39 mouse cellular contexts compared by ENCODE assay signal in genomic region chr7:144857826-144858342, GRCm38 (mm10). TPM values are rescaled to one million over a fixed set of nuclear protein-coding genes. Genes with fewer than 3 reads are reported as not detected.
"Had no signal": no experiment of that assay in that cellular context is flagged by ENCODE, and none has a peak within 500 bp of the region (broad histone marks: within the 10 kb centered on the region; RNA-seq: fewer than 3 reads in every experiment).

No protein-coding gene starts in this region.

- H3K9ac ChIP-seq: heart, embryonic 13.5 days; heart, embryonic 15.5 days; hindbrain, embryonic 12.5 days; hindbrain, embryonic 14.5 days; intestine, embryonic 15.5 days; limb, embryonic 12.5 days; liver, embryonic 13.5 days; liver, embryonic 15.5 days; liver, postnatal 0 days had no signal

- H3K36me3 ChIP-seq: heart, embryonic 13.5 days; heart, embryonic 15.5 days; hindbrain, embryonic 10.5 days; hindbrain, embryonic 12.5 days; intestine, embryonic 15.5 days; limb, embryonic 10.5 days; limb, embryonic 12.5 days; liver, embryonic 13.5 days; liver, embryonic 15.5 days had no signal

- ATAC-seq: hindbrain, embryonic 16.5 days; inflammation-experienced regulatory T-cells, adult 6 months; intestine, embryonic 15.5 days; intestine, postnatal 0 days; liver, postnatal 0 days had no signal

- H3K9me3 ChIP-seq: heart, embryonic 13.5 days; heart, embryonic 15.5 days; hindbrain, embryonic 10.5 days; hindbrain, embryonic 12.5 days; intestine, embryonic 15.5 days; limb, embryonic 10.5 days; limb, embryonic 12.5 days; liver, embryonic 13.5 days; liver, embryonic 15.5 days had no signal

- H3K4me1 ChIP-seq: liver, embryonic 13.5 days; liver, embryonic 15.5 days had no signal

- DNase-seq: gastrocnemius, postnatal 14 days; gastrocnemius, postnatal 36 days; heart, adult 11 months; heart, adult 2 months; heart, postnatal 4 days; kidney, adult 18-20 months; kidney, adult 8-10 months; kidney, postnatal 10 days; kidney, postnatal 25 days; kidney, postnatal 4 days; liver; liver, embryonic 13.5 days; liver, postnatal 0 days had no signal

- H3K4me2 ChIP-seq: heart, embryonic 11.5 days; heart, embryonic 13.5 days; heart, embryonic 15.5 days; hindbrain, embryonic 12.5 days; hindbrain, embryonic 14.5 days; intestine, embryonic 15.5 days; limb, embryonic 12.5 days; liver, embryonic 11.5 days; liver, embryonic 13.5 days; liver, embryonic 15.5 days had no signal

- H3K27ac ChIP-seq: heart, adult 2 months; heart, embryonic 13.5 days; heart, embryonic 15.5 days; hindbrain, embryonic 10.5 days; hindbrain, embryonic 12.5 days; hindbrain, embryonic 14.5 days; intestine, embryonic 15.5 days; layer of hippocampus, adult 2 months; left cerebral cortex, adult 2 months; limb, embryonic 10.5 days; limb, embryonic 12.5 days; liver, embryonic 13.5 days; liver, embryonic 15.5 days had no signal

- H3K4me3 ChIP-seq: heart, adult 2 months; heart, embryonic 13.5 days; heart, embryonic 15.5 days; hindbrain, embryonic 10.5 days; hindbrain, embryonic 12.5 days; intestine, embryonic 15.5 days; layer of hippocampus, adult 2 months; left cerebral cortex, adult 2 months; limb, embryonic 10.5 days; limb, embryonic 12.5 days; liver, embryonic 13.5 days; liver, embryonic 15.5 days had no signal

RNA-seq across cellular contexts. Expression of gene Fgf4, which starts 10.7 kb away (rescaled TPM):
- total RNA-seq: gastrocnemius, adult 8-10 months; heart, adult 2 months; heart, postnatal 25 days; heart, postnatal 4 days; layer of hippocampus, adult 2 months; layer of hippocampus, postnatal 10 days; layer of hippocampus, postnatal 25 days; left cerebral cortex, adult 2 months; left cerebral cortex, postnatal 14 days; left cerebral cortex, postnatal 36 days had no signal
- polyA plus RNA-seq: gonadal fat pad, adult 2 months; heart, adult 2 months; heart, embryonic 11.5 days; heart, embryonic 13.5 days; heart, embryonic 15.5 days; heart, postnatal 0 days; hindbrain, embryonic 10.5 days; hindbrain, embryonic 14.5 days; hindbrain, embryonic 16.5 days; inflammation-experienced regulatory T-cells, adult 6 months; intestine, embryonic 15.5 days; intestine, postnatal 0 days; kidney, embryonic 14.5 days; kidney, embryonic 16.5 days; liver, embryonic 11.5 days; liver, embryonic 13.5 days; liver, embryonic 15.5 days; liver, postnatal 0 days had no signal

RNA-seq across cellular contexts. Expression of gene Fgf3, which starts 20.0 kb away (rescaled TPM):
- total RNA-seq: gastrocnemius, adult 8-10 months; gastrocnemius, postnatal 14 days; gastrocnemius, postnatal 36 days; heart, adult 2 months; heart, postnatal 25 days; heart, postnatal 4 days; layer of hippocampus, postnatal 10 days; layer of hippocampus, postnatal 25 days had no signal
- polyA plus RNA-seq: gonadal fat pad, adult 2 months; heart, adult 2 months; heart, embryonic 15.5 days; heart, postnatal 0 days; inflammation-experienced regulatory T-cells, adult 6 months; intestine, embryonic 15.5 days; intestine, postnatal 0 days; limb, embryonic 12.5 days; liver, postnatal 0 days had no signal

RNA-seq across cellular contexts. Expression of gene Fgf15, which starts 38.4 kb away (rescaled TPM):
- total RNA-seq: gastrocnemius, adult 8-10 months; gastrocnemius, postnatal 14 days; gastrocnemius, postnatal 36 days; heart, adult 2 months; heart, postnatal 25 days; heart, postnatal 4 days; layer of hippocampus, adult 2 months; layer of hippocampus, postnatal 10 days; layer of hippocampus, postnatal 25 days; left cerebral cortex, adult 2 months; left cerebral cortex, postnatal 14 days; left cerebral cortex, postnatal 36 days had no signal
- polyA plus RNA-seq: heart, adult 2 months; heart, embryonic 15.5 days; heart, postnatal 0 days; inflammation-experienced regulatory T-cells, adult 6 months; liver, embryonic 15.5 days; liver, postnatal 0 days had no signal
